Mouse (Mus musculus) embryonic facial prominence, embryonic 13.5 days (tissue): ENCODE results near the gene Gm4981. TPM values are rescaled to one million over a fixed set of nuclear protein-coding genes. Genes with fewer than 3 reads are reported as not detected.
"Not testable (repeated sequence)": the region's sequence is repeated elsewhere in the genome, so short reads cannot be mapped to it uniquely, and the experiment has no call there.

ENCODE experiments used
- ATAC-seq: fragments of 200-750 bp; cut with Nextera tagmentation; 2 replicates; pipeline ENCODE4 v1.8.0; 2017; ENCODE audit warnings: low read depth; ENCODE audit not compliant: insufficient number of reproducible peaks, insufficient read depth, low FRiP score, low TSS enrichment
- H3K27ac ChIP-seq: fragments of 300-500 bp; sonication (generic); 2 replicates; pipeline ENCODE4 v1.5.1; 2015; ENCODE audit warnings: moderate library complexity, mild to moderate bottlenecking, inconsistent platforms
- H3K27me3 ChIP-seq: fragments of 300-500 bp; sonication (generic); 2 replicates; pipeline ENCODE4 v1.6.1; 2015; ENCODE audit warnings: mild to moderate bottlenecking, inconsistent platforms
- H3K36me3 ChIP-seq: fragments of 300-500 bp; sonication (generic); 2 replicates; pipeline ENCODE4 v1.6.1; 2015; ENCODE audit warnings: mild to moderate bottlenecking, inconsistent platforms
- H3K4me1 ChIP-seq: fragments of 300-500 bp; sonication (generic); 2 replicates; pipeline ENCODE4 v1.6.1; 2015; ENCODE audit warnings: inconsistent platforms
- H3K4me2 ChIP-seq: fragments of 300-500 bp; sonication (generic); 2 replicates; pipeline ENCODE4 v1.6.1; 2015; ENCODE audit warnings: moderate library complexity, mild to moderate bottlenecking, inconsistent platforms
- H3K4me3 ChIP-seq: fragments of 300-500 bp; sonication (generic); 2 replicates; pipeline ENCODE4 v1.5.1; 2015; ENCODE audit warnings: mild to moderate bottlenecking, inconsistent platforms
- H3K9ac ChIP-seq: fragments of 300-500 bp; sonication (generic); 2 replicates; pipeline ENCODE4 v1.6.1; 2015; ENCODE audit warnings: mild to moderate bottlenecking, inconsistent platforms
- H3K9me3 ChIP-seq: fragments of 300-500 bp; sonication (generic); 2 replicates; pipeline ENCODE4 v1.6.1; 2016; ENCODE audit warnings: inconsistent platforms
- WGBS: fragments of 180-500 bp; shearing (Covaris S2); methylation state at CpG from one replicate; pipeline ENCODE4 v1.1.7; 2015; ENCODE audit warnings: mixed read lengths; 5-methylcytosine and 5-hydroxymethylcytosine counted together
- polyA plus RNA-seq: library from polyadenylated mRNA; unstranded; fragments of >200 nt; fragmentation: Nextera tagmentation; extraction: Ambion mirVana; gene quantifications from 2 replicates; pipeline ENCODE4 v1.2.1, GENCODE M21; 2015

Gene Gm4981
- not detected in 2 replicates for polyA plus RNA-seq

DNA sequence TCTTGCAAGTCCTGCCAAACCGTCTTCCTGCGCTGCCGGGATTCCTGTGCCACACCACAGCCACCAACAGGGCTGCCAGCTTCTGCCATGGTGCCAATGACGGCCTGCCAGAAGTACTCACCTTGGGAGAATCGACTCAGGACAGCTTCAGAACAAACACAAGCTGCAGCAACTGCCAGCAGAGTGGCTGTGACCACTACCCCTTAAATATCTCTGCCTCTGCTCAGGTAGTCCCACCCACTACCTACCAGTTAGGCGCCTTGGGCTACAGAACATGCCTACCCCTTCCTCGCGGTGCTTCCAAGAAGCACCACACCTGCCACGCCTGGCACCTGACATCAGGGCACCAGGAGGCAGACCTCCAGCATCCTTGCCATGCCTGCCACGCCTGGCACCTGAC lies at the start of gene Gm4981:
Gene Gm4981 (minus strand): TSS at position 89 of the 400 bp plus-strand sequence.
- no peak for ATAC-seq
- H3K4me2 ChIP-seq, result no peak within 1 kb of the TSS
- H3K27me3 ChIP-seq, result no peaks in the 10 kb centered on the region
- H3K4me3 ChIP-seq, result no peak within 1 kb of the TSS
- H3K27ac ChIP-seq, result no peak within 1 kb of the TSS
- no peaks in the 10 kb centered on the region for H3K4me1 ChIP-seq
- WGBS, result 87% methylated on average over 10 of the region's 10 CpGs
- H3K9me3 ChIP-seq, result peaks cover 17% of the 10 kb centered on the region
- H3K36me3 ChIP-seq, result no peaks in the 10 kb centered on the region
- H3K9ac ChIP-seq, result no peak within 1 kb of the TSS

DNA sequence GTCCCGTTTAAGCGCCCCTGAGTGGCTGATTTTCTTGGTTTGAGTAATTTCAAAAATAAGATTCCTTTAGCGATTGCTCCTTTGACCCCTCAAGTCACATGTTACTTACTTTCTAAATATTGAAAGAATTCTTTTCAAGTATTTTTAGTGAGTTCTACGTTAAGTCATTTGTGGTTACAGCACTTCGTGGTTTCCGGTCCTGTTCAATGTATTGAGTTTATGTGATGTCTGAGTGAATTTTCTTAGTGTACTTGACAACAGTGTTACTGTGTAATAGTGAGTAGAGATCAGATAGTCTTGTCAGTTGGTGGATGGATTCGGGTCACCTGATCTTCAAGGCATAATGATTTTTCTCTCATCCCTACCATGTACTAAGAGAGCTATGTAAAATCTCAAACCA lies 45.7 kb upstream of the Gm4981 start:
- 89% methylated on average over 7 of the region's 7 CpGs for WGBS
- ATAC-seq, result no peak
- H3K9me3 ChIP-seq, result no peaks in the 10 kb centered on the region
- no peak overlapping the region for H3K4me2 ChIP-seq
- H3K27ac ChIP-seq, result no peak overlapping the region
- H3K27me3 ChIP-seq, result no peaks in the 10 kb centered on the region
- H3K9ac ChIP-seq, result no peak overlapping the region
- no peak overlapping the region for H3K4me3 ChIP-seq
- peaks cover 72% of the 10 kb centered on the region for H3K36me3 ChIP-seq
- no peaks in the 10 kb centered on the region for H3K4me1 ChIP-seq

DNA sequence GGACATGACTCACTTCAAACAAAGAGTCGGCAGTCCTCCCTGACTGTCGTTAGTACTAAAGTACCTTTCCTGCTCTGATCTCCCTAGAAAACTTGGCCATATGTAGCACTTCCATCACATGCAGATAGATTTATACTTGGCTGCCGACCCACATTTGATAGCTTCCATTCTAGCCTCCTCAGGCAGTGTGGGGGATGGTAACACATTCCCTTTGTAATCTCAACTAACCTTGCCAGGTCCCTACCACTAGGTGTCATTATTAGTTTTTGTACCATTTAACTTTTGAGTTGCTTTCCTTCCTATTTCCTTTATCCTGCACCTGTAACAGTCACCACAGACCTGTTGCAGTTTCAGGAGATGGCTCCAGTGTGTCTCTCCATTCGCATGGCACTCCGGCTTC lies 22.0 kb upstream of the Gm4981 start:
- ATAC-seq, result no peak
- Histone ChIP-seq H3K4me3 (no peak overlapping the region), H3K27ac (no peak overlapping the region), H3K27me3 (no peaks in the 10 kb centered on the region), H3K9ac (no peak overlapping the region), H3K4me1 (peaks cover 6% of the 10 kb centered on the region; the same call in 1 of the 2 replicates), H3K9me3 (no peaks in the 10 kb centered on the region), H3K36me3 (peaks cover 41% of the 10 kb centered on the region), H3K4me2 (no peak overlapping the region)
- WGBS, result 75% methylated on average over 5 of the region's 5 CpGs

DNA sequence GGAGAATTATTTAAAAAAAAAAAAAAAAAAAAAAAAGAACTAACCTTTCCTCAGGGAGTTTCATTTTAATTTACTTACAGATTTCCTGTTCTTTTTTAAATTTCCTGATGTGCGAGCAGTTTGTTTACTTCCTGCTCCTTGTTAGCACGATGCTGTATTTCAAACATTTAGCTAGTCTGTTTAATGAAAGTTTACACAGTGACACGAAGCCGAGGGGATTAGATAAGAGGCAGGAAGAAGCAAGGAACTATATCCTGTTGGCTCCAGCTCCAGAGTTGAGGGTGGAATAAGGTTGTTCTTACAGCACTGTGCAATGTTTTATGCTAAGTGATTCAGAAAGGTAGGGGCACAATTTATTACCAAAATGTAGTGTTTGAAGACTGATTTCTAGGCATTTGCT lies 19.5 kb upstream of the Gm4981 start:
- no peaks in the 10 kb centered on the region for H3K9me3 ChIP-seq
- H3K4me1 ChIP-seq, result peaks cover 6% of the 10 kb centered on the region; the same call in 1 of the 2 replicates
- H3K27ac ChIP-seq, result no peak overlapping the region
- H3K27me3 ChIP-seq, result no peaks in the 10 kb centered on the region
- 4% methylated on average over 4 of the region's 4 CpGs for WGBS
- peak overlapping the region; percentile 63 for H3K4me2 ChIP-seq
- peak overlapping the region; percentile 75 for H3K4me3 ChIP-seq
- peaks cover 24% of the 10 kb centered on the region for H3K36me3 ChIP-seq
- ATAC-seq, result no peak
- peak overlapping the region; percentile 77 for H3K9ac ChIP-seq

DNA sequence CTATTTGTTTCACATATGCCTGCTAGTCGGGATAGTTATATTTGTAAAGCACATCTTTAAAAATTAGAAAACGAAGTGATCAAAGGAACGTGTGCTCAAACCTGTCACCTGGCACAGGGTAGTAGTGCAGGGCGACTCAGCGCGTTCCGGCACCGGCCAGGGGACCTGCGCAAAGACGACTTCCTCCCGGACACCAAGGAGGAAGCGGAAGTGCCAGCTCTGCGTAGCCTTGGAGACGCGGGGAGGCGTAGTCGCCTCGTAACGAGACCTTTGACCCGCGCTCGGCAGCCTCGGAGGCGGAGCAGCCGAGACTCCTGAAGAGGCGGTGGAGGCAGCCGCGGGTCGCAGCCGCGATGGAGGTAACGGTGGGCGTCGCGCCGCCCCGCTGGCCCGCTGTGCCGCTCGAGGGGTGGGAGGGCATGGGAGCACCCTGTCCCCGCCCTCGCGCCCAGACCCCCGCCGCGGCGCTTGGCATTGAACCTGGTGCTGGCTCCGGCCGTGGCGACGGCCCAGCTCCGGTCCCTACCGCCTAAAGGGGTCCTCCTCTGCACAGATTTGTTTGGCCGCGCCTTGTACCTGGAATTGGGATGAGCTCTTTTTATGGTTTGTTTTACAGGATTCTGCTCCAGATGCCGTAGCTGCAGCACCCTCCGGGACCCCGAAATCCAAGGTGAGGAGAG lies 18.9 kb upstream of the Gm4981 start, which contains the start of gene Gcc2:
Gene Gcc2 (plus strand): TSS at position 285 of the 680 bp plus-strand sequence.
- ATAC-seq, result peak; percentile 90
- Histone ChIP-seq H3K4me3 (peak within 1 kb of the TSS; percentile 75), H3K36me3 (peaks cover 19% of the 10 kb centered on the region), H3K27ac (peak within 1 kb of the TSS; percentile 24), H3K4me2 (peak within 1 kb of the TSS; percentile 63), H3K4me1 (peaks cover 6% of the 10 kb centered on the region; the same call in 1 of the 2 replicates), H3K27me3 (no peaks in the 10 kb centered on the region), H3K9me3 (no peaks in the 10 kb centered on the region), H3K9ac (peak within 1 kb of the TSS; percentile 77)
- WGBS, result under 1% methylated on average over 40 of the region's 58 CpGs

DNA sequence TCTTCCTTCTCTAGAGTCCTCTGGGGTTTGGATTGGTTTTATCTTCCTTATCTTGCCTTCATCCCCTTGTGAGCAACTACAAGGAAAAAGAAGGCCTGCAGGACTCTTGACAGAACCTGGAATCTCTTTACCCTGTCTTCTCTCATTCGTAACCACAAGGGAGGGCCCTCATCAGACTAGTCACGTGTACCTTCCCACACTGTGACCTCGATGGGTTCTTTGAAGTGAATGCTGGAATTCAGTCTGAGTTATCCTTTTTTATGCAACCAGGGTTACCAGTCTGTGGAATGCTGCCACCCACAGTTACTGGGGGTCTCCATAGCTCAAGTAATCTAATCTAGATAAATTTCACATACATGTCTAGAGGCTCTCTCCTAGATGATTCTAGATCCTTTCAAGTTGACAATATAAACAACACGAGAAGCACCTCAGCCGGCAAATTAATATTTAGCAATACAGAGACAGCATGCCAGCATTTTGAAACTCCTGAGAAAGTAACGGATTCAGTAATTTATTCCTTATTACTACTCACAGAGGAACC lies 18.2 kb upstream of the Gm4981 start:
- 35% methylated on average over 6 of the region's 6 CpGs for WGBS
- peak overlapping the region; percentile 75 for H3K4me3 ChIP-seq
- peaks cover 6% of the 10 kb centered on the region; the same call in 1 of the 2 replicates for H3K4me1 ChIP-seq
- H3K27me3 ChIP-seq, result no peaks in the 10 kb centered on the region
- H3K27ac ChIP-seq, result no peak overlapping the region
- peak overlapping the region; percentile 60 for H3K9ac ChIP-seq
- no peak for ATAC-seq
- H3K4me2 ChIP-seq, result peak overlapping the region; percentile 63
- no peaks in the 10 kb centered on the region for H3K9me3 ChIP-seq
- H3K36me3 ChIP-seq, result peaks cover 13% of the 10 kb centered on the region

DNA sequence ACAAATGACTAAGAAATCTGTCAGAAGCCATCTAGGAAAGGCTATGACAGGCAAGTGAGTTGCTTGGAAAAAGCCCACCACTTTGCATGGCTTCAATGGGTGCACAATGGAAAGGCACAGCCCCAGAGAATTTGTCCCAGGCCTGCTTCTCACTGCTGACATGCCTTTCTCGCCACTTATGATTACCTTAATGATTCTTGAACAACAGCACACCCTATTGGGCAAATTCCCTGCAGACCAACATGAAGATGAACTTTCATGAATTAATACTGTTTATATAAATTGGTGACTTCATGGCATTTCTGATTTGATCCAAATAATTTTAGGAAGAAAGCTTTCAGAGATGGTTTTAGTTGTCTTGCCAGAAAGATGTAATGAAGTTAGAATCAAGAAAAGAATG lies 13.0 kb upstream of the Gm4981 start:
- H3K36me3 ChIP-seq, result no peaks in the 10 kb centered on the region
- no peak overlapping the region for H3K4me2 ChIP-seq
- no peak overlapping the region for H3K4me3 ChIP-seq
- WGBS, result 17% methylated on average over 1 of the region's 1 CpGs
- no peaks in the 10 kb centered on the region for H3K9me3 ChIP-seq
- H3K9ac ChIP-seq, result no peak overlapping the region
- H3K27ac ChIP-seq, result no peak overlapping the region
- H3K4me1 ChIP-seq, result peaks cover 3% of the 10 kb centered on the region; the same call in 1 of the 2 replicates
- ATAC-seq, result no peak
- no peaks in the 10 kb centered on the region for H3K27me3 ChIP-seq

DNA sequence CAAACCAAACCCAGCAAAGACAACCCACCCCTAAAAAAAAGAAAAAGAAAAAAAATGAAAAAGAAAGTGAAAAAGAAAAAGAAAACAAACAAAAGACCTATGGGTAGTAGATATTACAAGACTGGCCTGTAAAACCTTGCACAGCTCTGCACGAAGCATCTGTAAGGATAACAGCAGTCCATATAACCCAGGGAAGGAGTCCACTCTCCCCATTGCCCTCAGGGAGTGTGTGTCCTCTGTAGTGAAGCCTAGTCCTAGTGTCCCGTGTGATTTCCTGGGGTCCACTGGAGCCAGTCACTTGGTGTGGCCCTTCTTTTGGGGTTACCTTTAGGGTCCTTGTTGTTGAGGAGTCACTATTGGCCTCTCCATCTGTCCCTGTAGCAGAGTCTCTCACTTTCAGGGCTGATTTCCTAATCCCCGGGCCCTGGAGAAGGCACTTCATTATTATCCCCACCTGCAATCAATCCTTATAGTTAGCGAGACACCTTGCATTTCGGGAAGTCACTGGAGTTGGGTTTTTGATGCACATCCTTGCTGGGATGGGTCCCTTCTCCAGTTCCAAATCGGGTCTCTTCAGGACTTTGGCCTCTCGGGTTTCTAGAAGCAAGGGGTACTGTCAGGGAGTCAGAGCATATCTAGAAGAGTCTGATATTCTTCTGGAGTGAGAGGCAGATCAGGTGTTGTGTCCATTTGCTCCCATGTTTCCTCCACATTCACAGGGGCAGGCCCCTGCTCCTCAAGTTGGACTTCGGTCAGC lies 2.7 kb upstream of the Gm4981 start:
- H3K9me3 ChIP-seq, H3K9ac ChIP-seq, H3K27me3 ChIP-seq, H3K4me1 ChIP-seq, H3K27ac ChIP-seq, H3K4me2 ChIP-seq, H3K4me3 ChIP-seq, H3K36me3 ChIP-seq: not testable (repeated sequence)
- ATAC-seq, result peak; percentile 91
- WGBS, result 85% methylated on average over 8 of the region's 8 CpGs

DNA sequence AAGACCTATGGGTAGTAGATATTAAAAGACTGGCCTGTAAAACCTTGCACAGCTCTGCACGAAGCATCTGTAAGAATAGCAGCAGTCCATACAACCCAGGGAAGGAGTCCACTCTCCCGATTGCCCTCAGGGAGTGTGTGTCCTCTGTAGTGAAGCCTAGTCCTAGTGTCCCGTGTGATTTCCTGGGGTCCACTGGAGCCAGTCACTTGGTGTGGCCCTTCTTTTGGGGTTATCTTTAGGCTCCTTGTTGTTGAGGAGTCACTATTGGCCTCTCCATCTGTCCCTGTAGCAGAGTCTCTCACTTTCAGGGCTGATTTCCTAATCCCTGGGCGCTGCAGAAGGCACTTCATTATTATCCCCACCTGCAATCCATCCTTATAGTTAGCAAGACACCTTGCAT lies 1.5 kb downstream of the Gm4981 start:
- not testable (repeated sequence) for H3K27ac ChIP-seq, H3K4me2 ChIP-seq, H3K9ac ChIP-seq, ATAC-seq, H3K36me3 ChIP-seq, H3K4me1 ChIP-seq, H3K4me3 ChIP-seq, H3K27me3 ChIP-seq
- peaks cover 21% of the 10 kb centered on the region for H3K9me3 ChIP-seq
- WGBS, result 78% methylated on average over 4 of the region's 4 CpGs

DNA sequence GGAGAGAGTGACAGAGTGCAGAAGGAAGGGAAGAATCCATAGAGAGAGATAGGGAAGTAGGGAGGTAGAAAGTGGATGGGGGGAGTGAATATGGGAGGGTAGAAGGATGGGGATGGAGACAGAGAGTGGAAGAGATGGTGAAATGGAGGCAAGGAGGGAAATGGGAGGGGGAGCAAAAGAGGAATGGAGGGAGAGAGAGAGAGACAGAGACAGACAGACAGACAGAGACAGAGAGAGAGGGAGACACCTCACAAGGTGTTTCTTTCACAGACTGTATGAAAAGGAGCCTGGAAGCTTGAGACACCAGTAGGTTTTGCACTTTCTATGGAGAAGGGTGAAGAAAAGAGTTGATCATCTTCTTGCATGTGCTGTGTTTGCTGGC lies 2.8 kb downstream of the Gm4981 start:
- not testable (repeated sequence) for H3K27ac ChIP-seq, H3K36me3 ChIP-seq, H3K9ac ChIP-seq, H3K4me3 ChIP-seq, H3K4me1 ChIP-seq, H3K27me3 ChIP-seq, H3K4me2 ChIP-seq, ATAC-seq
- peaks cover 18% of the 10 kb centered on the region for H3K9me3 ChIP-seq

DNA sequence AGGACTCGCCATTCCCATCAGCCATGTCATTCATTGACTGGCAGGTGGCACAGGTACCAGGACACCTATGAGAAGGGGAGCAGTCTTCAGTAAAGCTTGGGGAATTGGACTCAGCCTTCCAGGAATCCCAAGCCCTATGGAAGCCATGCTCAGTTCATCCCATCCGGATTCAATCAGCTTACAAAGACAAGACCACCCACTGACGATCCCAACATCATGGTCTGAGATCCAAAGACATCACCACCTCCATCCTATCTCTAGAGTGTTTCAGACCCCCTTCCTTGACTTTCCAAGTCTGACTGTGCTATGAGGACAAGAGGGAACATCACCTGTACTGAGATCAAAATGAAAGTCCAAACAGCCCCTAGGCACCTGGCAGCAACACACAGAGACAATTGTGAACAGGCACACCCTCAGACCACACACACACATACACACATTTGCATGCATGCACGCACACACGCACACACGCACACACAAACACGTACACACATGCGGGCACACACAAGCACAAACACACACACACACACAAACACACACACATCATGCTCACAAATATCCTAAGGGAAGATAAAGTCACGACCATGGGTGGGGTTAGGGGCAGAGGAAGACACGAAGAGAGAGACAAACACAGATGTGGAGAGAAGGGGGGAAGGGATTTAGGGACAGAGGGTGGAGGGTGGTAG lies 3.3 kb downstream of the Gm4981 start:
- not testable (repeated sequence) for H3K27me3 ChIP-seq, H3K4me2 ChIP-seq, H3K9ac ChIP-seq, H3K4me1 ChIP-seq, H3K4me3 ChIP-seq, H3K36me3 ChIP-seq, H3K27ac ChIP-seq
- WGBS, result 77% methylated on average over 10 of the region's 10 CpGs
- peak; percentile 58 for ATAC-seq
- peaks cover 18% of the 10 kb centered on the region for H3K9me3 ChIP-seq
